Mouse (Mus musculus): ENCODE data around the gene Sarm1. TPM values are rescaled to one million over a fixed set of nuclear protein-coding genes. Genes with fewer than 3 reads are reported as not detected.

Sarm1 gene
- polyA plus RNA-seq, 1 experiment from 2014 or later, result 49.0 TPM

DNA sequence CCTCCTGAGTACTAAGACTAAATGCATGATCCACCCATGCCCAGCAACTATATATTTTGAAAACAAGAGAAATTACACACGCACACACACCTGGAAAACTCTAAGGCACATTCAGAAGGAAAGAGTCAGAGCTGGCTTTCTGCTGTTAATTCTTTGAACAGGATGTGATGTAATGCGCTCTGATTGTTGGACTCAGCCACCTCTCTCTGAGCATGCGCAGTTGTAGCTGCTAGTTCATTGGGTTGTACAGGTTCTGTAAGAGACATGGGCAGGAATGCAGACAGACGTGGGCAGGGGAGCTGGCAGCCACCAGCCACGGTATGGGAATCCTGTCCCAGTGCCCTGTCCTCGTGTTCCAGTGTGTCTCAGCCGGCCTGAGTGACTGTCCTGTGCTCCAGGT, 43.3 kb downstream of the Sarm1 start:
- 70% methylated on average over 7 of the region's 7 CpGs for WGBS
- Histone ChIP-seq H3K9me3 (replicated peaks) (no peaks in the 10 kb centered on the region), H3K27ac (replicated peaks) (no peak overlapping the region), H3K27me3 (replicated peaks) (peaks cover 3% of the 10 kb centered on the region; the same call in 1 of the 2 replicates), H3K9ac (replicated peaks) (no peak overlapping the region), H3K36me3 (no peaks in the 10 kb centered on the region), H3K4me3 (replicated peaks) (no peak overlapping the region), H3K4me2 (no peak overlapping the region), H3K4me1 (no peaks in the 10 kb centered on the region)
- ATAC-seq (ENCODE audit: low FRiP score), result no peak

DNA sequence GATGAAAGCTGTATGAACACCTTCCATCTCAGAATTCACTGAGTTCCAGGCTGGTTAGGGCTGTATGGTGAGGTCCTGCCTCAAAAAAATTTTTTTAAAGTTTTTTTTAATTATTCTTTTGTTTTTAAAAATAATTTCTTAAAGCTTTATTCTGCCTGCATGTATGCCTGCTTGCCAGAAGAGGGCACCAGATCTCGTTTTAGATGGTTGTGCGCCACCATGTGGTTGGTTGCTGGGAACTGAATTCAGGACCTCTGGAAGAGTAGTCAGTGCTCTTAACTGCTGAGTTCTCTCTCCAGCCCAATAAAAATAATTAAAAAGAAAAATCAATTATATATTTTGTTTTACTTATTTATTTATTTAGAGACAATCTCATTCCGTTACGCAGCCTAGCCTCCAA, 43.9 kb downstream of the Sarm1 start:
- no peak overlapping the region for H3K9ac ChIP-seq (replicated peaks)
- no peak overlapping the region for H3K4me3 ChIP-seq (replicated peaks)
- no peak overlapping the region for H3K4me2 ChIP-seq
- no peaks in the 10 kb centered on the region for H3K36me3 ChIP-seq
- peaks cover 3% of the 10 kb centered on the region; the same call in 1 of the 2 replicates for H3K27me3 ChIP-seq (replicated peaks)
- 15% methylated on average over 4 of the region's 4 CpGs for WGBS
- no peaks in the 10 kb centered on the region for H3K4me1 ChIP-seq
- ATAC-seq (ENCODE audit: low FRiP score), result no peak
- H3K27ac ChIP-seq (replicated peaks), result no peak overlapping the region
- no peaks in the 10 kb centered on the region for H3K9me3 ChIP-seq (replicated peaks)

DNA sequence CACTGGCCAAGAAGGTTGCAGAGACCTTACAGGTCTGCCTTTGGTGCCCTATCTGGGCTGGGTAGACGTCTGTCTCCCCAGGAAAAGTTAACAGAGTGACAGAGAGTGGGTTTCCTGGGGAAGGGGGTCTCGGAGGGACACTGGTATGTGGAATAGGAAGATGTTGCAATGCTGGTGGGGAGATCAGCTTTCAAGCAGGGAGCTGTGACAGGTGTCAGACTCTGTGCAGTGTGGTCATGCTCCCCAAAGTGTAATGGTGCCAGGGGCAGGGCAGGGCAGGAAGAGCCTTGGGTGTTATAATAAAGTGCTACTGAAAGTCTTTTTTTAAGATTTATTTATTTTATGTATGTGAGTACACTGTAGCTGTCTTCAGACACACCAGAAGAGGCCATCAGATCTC, 47.2 kb downstream of the Sarm1 start:
- 67% methylated on average over 2 of the region's 2 CpGs for WGBS
- no peak for ATAC-seq (ENCODE audit: low FRiP score)
- no peak overlapping the region for H3K27ac ChIP-seq (replicated peaks)

DNA sequence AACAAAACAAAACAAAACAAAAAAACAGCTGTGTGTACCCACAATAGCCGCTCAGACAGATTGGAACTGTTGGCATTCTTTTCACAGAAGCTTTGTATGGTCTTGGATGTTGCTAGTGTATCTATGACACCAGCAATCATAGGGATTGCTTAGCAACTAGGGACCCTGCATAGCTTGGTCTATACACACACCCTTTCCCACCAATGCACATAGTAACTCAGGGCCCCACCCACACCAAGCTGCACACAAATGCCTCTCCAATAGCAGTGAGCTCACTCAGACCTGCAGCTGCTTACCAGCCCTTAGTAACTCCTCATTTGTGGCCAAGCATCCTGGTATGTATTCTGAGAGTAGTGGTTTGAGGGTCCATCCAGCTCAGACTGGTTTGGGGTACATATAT, 49.3 kb downstream of the Sarm1 start:
- Histone ChIP-seq H3K4me2 (no peak overlapping the region), H3K27ac (replicated peaks) (no peak overlapping the region), H3K36me3 (no peaks in the 10 kb centered on the region), H3K4me1 (no peaks in the 10 kb centered on the region), H3K27me3 (replicated peaks) (no peaks in the 10 kb centered on the region), H3K9ac (replicated peaks) (no peak overlapping the region), H3K9me3 (replicated peaks) (no peaks in the 10 kb centered on the region), H3K4me3 (replicated peaks) (no peak overlapping the region)
- no peak for ATAC-seq (ENCODE audit: low FRiP score)
- WGBS, result 82% methylated on average over 1 of the region's 1 CpGs

More for the DNA sequence above, 47.2 kb downstream of the Sarm1 start:
- Histone ChIP-seq H3K4me2 (no peak overlapping the region), H3K9me3 (replicated peaks) (no peaks in the 10 kb centered on the region), H3K27me3 (replicated peaks) (no peaks in the 10 kb centered on the region; the same call in 1 of the 2 replicates), H3K4me1 (no peaks in the 10 kb centered on the region), H3K9ac (replicated peaks) (no peak overlapping the region), H3K4me3 (replicated peaks) (no peak overlapping the region), H3K36me3 (no peaks in the 10 kb centered on the region)

DNA sequence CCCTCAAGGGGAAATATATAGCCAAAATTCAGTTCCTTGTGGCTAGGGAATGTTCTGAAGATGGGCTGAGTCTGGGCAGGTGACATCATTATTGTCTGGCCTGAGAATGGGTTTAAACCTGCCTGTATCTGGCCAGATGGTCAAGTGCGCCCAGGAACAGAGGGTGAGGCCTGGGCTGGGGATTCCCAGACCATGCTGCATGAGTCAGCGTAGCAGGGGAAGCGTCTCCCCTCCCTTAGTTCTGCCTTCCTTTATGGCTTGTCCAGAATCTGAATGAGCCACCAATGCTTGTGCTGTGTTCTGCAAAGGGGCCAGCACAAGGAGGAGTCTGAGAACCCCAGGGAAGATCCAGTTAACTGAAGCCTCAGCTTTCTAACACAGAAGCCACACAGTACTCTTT, 50.4 kb downstream of the Sarm1 start:
- Histone ChIP-seq H3K9me3 (replicated peaks) (no peaks in the 10 kb centered on the region), H3K4me2 (no peak overlapping the region), H3K36me3 (no peaks in the 10 kb centered on the region), H3K27ac (replicated peaks) (no peak overlapping the region), H3K27me3 (replicated peaks) (no peaks in the 10 kb centered on the region), H3K4me3 (replicated peaks) (no peak overlapping the region), H3K9ac (replicated peaks) (no peak overlapping the region), H3K4me1 (no peaks in the 10 kb centered on the region)
- no peak for ATAC-seq (ENCODE audit: low FRiP score)
- 56% methylated on average over 3 of the region's 3 CpGs for WGBS

DNA sequence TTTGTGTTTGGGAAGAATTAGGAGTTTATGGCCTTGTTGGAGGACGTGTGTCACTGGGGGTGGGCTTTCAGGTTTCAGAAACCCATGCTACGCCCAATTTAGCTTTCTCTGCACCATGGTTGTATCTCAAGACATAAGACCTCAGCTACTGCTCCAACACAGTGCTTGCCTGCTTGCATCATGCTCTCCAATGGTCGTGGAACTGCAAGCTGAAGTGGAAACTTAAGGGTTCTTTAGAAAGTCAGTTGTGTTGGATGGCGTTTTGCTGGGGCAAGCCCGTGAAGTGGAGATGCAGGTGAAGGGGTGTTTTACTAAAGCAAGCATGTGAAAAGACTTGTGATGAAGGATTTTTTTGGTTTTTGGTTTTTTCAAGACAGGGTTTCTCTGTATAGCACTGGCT, 54.4 kb downstream of the Sarm1 start:
- no peak overlapping the region for H3K4me2 ChIP-seq
- no peak for ATAC-seq (ENCODE audit: low FRiP score)
- 75% methylated on average over 5 of the region's 5 CpGs for WGBS

DNA sequence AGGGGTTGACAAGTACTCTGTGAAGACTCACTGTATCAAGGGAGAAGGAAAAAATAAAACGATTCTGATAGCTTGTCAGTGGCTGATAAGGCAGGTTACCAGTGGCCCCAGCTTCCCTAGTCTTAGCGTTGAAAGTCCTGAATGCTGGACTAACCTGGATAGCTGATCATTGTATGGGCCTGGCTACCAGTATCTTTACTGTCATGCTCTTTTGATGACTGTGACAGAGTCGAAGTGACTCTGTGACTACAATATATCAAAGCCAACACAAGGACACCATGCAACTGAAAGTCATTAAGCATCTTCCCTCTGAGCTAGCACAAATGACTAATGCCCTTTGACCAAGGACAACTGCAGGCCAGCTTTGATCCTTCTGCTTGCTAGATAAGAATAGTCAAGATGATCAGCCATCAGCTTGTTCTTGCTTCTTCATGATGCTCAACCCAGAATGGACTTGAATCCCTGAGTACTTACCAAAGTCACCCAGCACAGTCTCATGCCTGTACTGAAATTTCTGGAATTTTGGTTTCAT, 59.1 kb downstream of the Sarm1 start:
- no peaks in the 10 kb centered on the region for H3K27me3 ChIP-seq (replicated peaks)
- H3K9me3 ChIP-seq (replicated peaks), result no peaks in the 10 kb centered on the region
- no peak overlapping the region for H3K4me2 ChIP-seq
- no peaks in the 10 kb centered on the region for H3K36me3 ChIP-seq
- no peak for ATAC-seq (ENCODE audit: low FRiP score)
- no peak overlapping the region for H3K4me3 ChIP-seq (replicated peaks)
- 85% methylated on average over 3 of the region's 3 CpGs for WGBS
- peaks cover 5% of the 10 kb centered on the region; the same call in 1 of the 2 replicates for H3K4me1 ChIP-seq
- no peak overlapping the region for H3K27ac ChIP-seq (replicated peaks)
- H3K9ac ChIP-seq (replicated peaks), result no peak overlapping the region

More for the DNA sequence above, 54.4 kb downstream of the Sarm1 start:
- no peaks in the 10 kb centered on the region for H3K9me3 ChIP-seq (replicated peaks)
- no peak overlapping the region for H3K4me3 ChIP-seq (replicated peaks)
- H3K36me3 ChIP-seq, result no peaks in the 10 kb centered on the region
- no peaks in the 10 kb centered on the region for H3K27me3 ChIP-seq (replicated peaks)
- no peaks in the 10 kb centered on the region for H3K4me1 ChIP-seq
- H3K9ac ChIP-seq (replicated peaks), result no peak overlapping the region
- H3K27ac ChIP-seq (replicated peaks), result no peak overlapping the region

DNA sequence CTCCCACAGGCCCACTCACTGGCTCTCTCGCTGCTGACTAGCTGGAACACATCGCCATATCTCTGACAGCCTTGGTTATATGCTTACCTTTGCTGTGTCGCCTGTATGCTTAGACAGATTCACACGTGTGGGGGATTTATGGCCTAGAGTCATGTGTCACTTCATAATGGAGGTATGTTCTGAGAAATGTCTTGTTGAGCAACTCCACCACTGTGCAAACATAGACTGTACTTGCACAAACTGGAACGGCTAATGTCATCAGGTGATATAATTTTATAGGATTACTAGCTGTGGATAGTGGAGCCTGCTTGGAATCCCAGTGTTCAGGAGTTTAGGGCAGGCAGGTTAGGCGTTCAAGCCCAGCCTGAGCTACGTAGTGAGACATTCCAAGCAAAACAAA, 60.4 kb downstream of the Sarm1 start:
- ATAC-seq (ENCODE audit: low FRiP score), result no peak
- H3K9ac ChIP-seq (replicated peaks), result no peak overlapping the region
- no peak overlapping the region for H3K27ac ChIP-seq (replicated peaks)
- H3K4me1 ChIP-seq, result peaks cover 5% of the 10 kb centered on the region; the same call in 1 of the 2 replicates
- no peaks in the 10 kb centered on the region for H3K9me3 ChIP-seq (replicated peaks)
- H3K27me3 ChIP-seq (replicated peaks), result no peaks in the 10 kb centered on the region
- no peak overlapping the region for H3K4me2 ChIP-seq
- WGBS, result 91% methylated on average over 7 of the region's 7 CpGs
- no peak overlapping the region for H3K4me3 ChIP-seq (replicated peaks)
- no peaks in the 10 kb centered on the region for H3K36me3 ChIP-seq

DNA sequence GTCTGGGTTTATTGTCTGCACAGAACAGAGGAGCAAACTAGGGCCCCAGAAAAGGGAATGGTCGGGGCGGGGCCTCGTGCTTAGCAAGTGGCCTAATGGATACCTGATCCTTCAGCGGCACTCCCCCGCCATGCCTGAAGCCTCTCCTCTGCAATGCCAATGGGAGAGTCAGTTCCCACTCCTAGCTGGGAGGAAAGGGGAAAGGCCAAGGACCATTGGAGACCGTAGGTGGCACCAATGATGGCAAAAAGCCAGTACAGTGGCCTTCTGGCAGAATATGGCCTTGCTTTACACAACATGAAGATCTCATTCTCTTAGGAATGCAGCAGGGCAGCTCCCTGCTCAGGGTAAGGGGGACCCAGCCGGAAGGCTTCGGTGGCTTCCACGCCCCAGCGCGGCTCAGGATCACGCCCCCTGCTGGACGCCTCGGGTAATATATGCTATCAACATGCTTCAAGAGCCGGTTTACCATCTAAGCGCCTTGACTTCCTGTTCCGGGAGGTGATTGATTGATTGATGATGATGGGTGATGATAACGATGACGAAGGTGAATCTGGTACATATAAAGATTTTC, 61.7 kb downstream of the Sarm1 start:
- Histone ChIP-seq H3K9me3 (replicated peaks) (no peaks in the 10 kb centered on the region), H3K27ac (replicated peaks) (no peak overlapping the region), H3K4me2 (0 out of 2 replicates have a peak overlapping the region, but pooled peaks have one; percentile 13), H3K4me1 (peaks cover 5% of the 10 kb centered on the region; the same call in 1 of the 2 replicates), H3K4me3 (replicated peaks) (no peak overlapping the region), H3K27me3 (replicated peaks) (no peaks in the 10 kb centered on the region), H3K9ac (replicated peaks) (no peak overlapping the region), H3K36me3 (no peaks in the 10 kb centered on the region)
- 4% methylated on average over 19 of the region's 19 CpGs for WGBS
- ATAC-seq (ENCODE audit: low FRiP score), result no peak

DNA sequence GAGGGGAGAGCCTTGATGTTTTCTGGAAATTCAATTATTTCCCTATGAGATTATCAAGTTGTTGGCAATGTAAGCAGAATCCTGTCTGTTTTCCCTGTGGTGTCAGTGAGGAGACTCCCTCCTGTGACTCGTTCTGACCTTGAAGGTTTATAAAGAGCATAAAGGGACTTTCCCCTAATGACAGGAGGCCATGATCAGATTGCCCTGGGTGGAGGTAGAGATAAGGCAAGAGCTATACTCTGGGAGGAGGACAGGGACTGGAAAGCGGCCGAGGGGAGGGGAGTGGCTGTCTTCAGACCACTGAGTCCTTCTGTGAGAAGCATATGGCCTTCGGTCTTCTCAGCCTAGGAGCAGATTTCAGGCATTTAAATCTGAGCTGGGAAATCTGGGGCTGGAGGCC, 63.5 kb downstream of the Sarm1 start:
- Histone ChIP-seq H3K4me1 (peaks cover 5% of the 10 kb centered on the region; the same call in 1 of the 2 replicates), H3K4me3 (replicated peaks) (no peak overlapping the region), H3K36me3 (no peaks in the 10 kb centered on the region), H3K27me3 (replicated peaks) (no peaks in the 10 kb centered on the region), H3K9ac (replicated peaks) (no peak overlapping the region), H3K9me3 (replicated peaks) (no peaks in the 10 kb centered on the region), H3K27ac (replicated peaks) (no peak overlapping the region), H3K4me2 (no peak overlapping the region)
- 71% methylated on average over 4 of the region's 4 CpGs for WGBS
- no peak for ATAC-seq (ENCODE audit: low FRiP score)

DNA sequence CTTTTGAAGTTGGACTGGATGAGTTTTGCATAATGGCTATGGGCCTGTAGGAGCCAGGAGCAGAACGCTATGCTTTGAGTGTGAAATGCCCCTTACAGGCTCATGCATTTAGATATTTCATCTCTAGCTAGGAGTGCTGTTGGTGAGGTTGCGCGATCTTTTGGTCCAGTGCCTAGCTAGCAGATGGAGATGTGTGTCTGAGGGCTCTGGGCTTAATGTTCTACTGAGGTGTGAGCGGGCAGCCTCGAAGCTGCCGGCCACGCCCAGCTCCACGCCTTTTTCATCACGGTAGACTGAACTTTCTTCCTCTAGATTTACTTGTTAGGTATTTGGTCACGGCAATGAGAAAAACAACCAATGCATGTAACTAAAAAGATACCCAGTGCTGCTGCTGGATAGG, 66.4 kb downstream of the Sarm1 start:
- no peak for ATAC-seq (ENCODE audit: low FRiP score)
- peaks cover 5% of the 10 kb centered on the region; the same call in 1 of the 2 replicates for H3K4me1 ChIP-seq
- no peak overlapping the region for H3K4me2 ChIP-seq
- no peak overlapping the region for H3K9ac ChIP-seq (replicated peaks)
- H3K36me3 ChIP-seq, result no peaks in the 10 kb centered on the region
- H3K27ac ChIP-seq (replicated peaks), result no peak overlapping the region
- 88% methylated on average over 10 of the region's 10 CpGs for WGBS
- H3K4me3 ChIP-seq (replicated peaks), result no peak overlapping the region
- H3K9me3 ChIP-seq (replicated peaks), result no peaks in the 10 kb centered on the region
- H3K27me3 ChIP-seq (replicated peaks), result no peaks in the 10 kb centered on the region

DNA sequence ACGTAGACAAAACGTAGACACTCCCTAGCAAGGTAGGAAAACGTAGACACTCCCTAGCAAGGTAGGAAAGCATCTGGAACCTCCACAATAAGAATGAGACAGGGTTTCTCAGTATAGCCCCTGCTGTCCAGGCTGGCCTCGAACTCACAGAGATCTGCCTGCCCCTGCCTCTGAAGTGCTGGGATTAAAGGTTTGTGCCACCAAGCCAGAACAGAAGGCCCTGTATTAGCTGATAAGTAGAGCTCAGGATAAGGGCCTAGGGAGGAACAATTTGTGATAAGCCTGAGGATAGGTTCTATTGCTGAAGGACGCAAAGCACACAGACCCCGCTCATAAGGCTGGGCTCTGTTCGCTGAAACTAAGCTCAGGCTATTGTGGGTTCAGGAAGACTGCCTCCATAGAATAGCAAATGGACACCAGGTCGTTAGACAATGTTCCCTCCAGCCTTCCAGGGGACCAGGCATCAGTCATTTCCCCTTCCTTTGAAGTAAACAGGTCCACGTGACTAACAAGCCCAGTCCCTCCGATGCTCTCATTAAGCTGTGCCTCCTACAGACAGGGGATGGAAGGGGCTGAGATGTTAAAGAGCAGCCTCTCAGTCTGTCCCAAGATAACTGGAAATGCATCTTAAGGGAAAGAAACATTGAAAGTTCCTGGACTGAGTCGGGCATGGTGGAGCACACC, 67.2 kb downstream of the Sarm1 start:
- Histone ChIP-seq H3K9ac (replicated peaks) (no peak overlapping the region), H3K27ac (replicated peaks) (no peak overlapping the region), H3K4me1 (no peaks in the 10 kb centered on the region), H3K4me3 (replicated peaks) (no peak overlapping the region), H3K27me3 (replicated peaks) (no peaks in the 10 kb centered on the region), H3K36me3 (no peaks in the 10 kb centered on the region), H3K4me2 (no peak overlapping the region), H3K9me3 (replicated peaks) (no peaks in the 10 kb centered on the region)
- ATAC-seq (ENCODE audit: low FRiP score), result no peak
- WGBS, result 49% methylated on average over 11 of the region's 11 CpGs
